Mouse (Mus musculus) heart, embryonic 16.5 days (tissue): ENCODE results near the gene Dcaf11. TPM values are rescaled to one million over a fixed set of nuclear protein-coding genes. Genes with fewer than 3 reads are reported as not detected.

Experiments used
- ATAC-seq: fragments of 200-750 bp; cut with Nextera tagmentation; replicated peaks from 2 replicates; pipeline ENCODE4 v1.8.0; 2017; ENCODE audit warnings: moderate number of reproducible peaks; ENCODE audit not compliant: insufficient read depth, low FRiP score; ENCODE audit errors: extremely low read depth
- H3K27ac ChIP-seq: fragments of 300-500 bp; sonication (generic); 2 replicates; pipeline ENCODE4 v1.5.1; 2014; ENCODE audit warnings: mild to moderate bottlenecking, low read length, control low read depth, moderate library complexity
- H3K27me3 ChIP-seq: fragments of 300-500 bp; sonication (generic); 2 replicates; pipeline ENCODE4 v1.6.1; 2014; ENCODE audit warnings: low read length, mixed read lengths; ENCODE audit not compliant: control insufficient read depth, insufficient read depth
- H3K36me3 ChIP-seq: fragments of 300-500 bp; sonication (generic); 2 replicates; pipeline ENCODE4 v1.6.1; 2014; ENCODE audit not compliant: control insufficient read depth, insufficient read depth
- H3K4me1 ChIP-seq: fragments of 300-500 bp; sonication (generic); 2 replicates; pipeline ENCODE4 v1.6.1; 2014; ENCODE audit warnings: low read length, mixed read lengths; ENCODE audit not compliant: control insufficient read depth, insufficient read depth
- H3K4me2 ChIP-seq: fragments of 300-500 bp; sonication (generic); 2 replicates; pipeline ENCODE4 v1.6.1; 2014; ENCODE audit warnings: low read depth, mild to moderate bottlenecking, control low read depth, low read length
- H3K4me3 ChIP-seq: fragments of 300-500 bp; sonication (generic); 2 replicates; pipeline ENCODE4 v1.5.1; 2014; ENCODE audit warnings: mild to moderate bottlenecking, control low read depth, low read length
- H3K9ac ChIP-seq: fragments of 300-500 bp; sonication (generic); 2 replicates; pipeline ENCODE4 v1.6.1; 2014; ENCODE audit warnings: low read length, control low read depth
- H3K9me3 ChIP-seq: fragments of 300-500 bp; sonication (generic); replicated peaks from 2 replicates; pipeline ENCODE4 v1.6.1; 2016; ENCODE audit warnings: low read length; ENCODE audit not compliant: control insufficient read depth
- WGBS: fragments of 180-500 bp; shearing (Covaris S2); extraction: QIAGEN DNeasy Blood & Tissue Kit; methylation state at CpG from one replicate; pipeline ENCODE4 v1.1.7; 2014; 5-methylcytosine and 5-hydroxymethylcytosine counted together
- polyA plus RNA-seq: library from polyadenylated mRNA; unstranded; fragments of >200 nt; fragmentation: Nextera tagmentation; extraction: Ambion mirVana; gene quantifications from 2 replicates; pipeline ENCODE4 v1.2.1, GENCODE M21; 2015

The Dcaf11 gene
- 75.1 and 75.5 TPM in 2 replicates for polyA plus RNA-seq

DNA sequence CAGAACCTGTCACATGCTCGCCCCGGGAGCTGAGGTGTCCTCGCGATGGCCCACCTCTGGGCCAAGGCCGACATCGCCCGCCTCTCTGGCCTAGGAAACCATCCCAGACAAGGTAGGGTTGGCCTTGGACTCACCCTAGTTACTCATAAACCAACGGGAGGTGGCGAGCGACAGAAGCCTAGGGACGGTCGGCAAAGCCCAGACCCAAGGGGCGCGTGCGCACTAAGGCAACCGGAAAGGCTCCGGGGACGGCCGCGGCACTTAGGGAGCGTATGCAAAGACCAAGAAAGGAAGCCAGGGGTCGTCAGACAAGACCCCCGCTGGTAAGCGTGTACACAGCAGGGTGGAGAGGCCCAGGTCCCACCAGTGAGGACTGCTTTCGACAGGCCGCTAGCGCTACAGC lies at the start of gene Dcaf11:
Gene Dcaf11, plus strand, starts transcription at position 208 of the 403 bp plus-strand sequence.
- H3K4me1 ChIP-seq, result peaks cover 12% of the 10 kb centered on the region
- H3K27ac ChIP-seq, result peak within 1 kb of the TSS; percentile 100
- peaks cover 15% of the 10 kb centered on the region for H3K36me3 ChIP-seq
- WGBS, result under 1% methylated on average over 27 of the region's 27 CpGs
- H3K9me3 ChIP-seq, result no peaks in the 10 kb centered on the region
- peak within 1 kb of the TSS; percentile 86 for H3K4me3 ChIP-seq
- H3K27me3 ChIP-seq, result no peaks in the 10 kb centered on the region
- peak; percentile 82 for ATAC-seq
- peak within 1 kb of the TSS; percentile 86 for H3K9ac ChIP-seq
- peak within 1 kb of the TSS; percentile 85 for H3K4me2 ChIP-seq

DNA sequence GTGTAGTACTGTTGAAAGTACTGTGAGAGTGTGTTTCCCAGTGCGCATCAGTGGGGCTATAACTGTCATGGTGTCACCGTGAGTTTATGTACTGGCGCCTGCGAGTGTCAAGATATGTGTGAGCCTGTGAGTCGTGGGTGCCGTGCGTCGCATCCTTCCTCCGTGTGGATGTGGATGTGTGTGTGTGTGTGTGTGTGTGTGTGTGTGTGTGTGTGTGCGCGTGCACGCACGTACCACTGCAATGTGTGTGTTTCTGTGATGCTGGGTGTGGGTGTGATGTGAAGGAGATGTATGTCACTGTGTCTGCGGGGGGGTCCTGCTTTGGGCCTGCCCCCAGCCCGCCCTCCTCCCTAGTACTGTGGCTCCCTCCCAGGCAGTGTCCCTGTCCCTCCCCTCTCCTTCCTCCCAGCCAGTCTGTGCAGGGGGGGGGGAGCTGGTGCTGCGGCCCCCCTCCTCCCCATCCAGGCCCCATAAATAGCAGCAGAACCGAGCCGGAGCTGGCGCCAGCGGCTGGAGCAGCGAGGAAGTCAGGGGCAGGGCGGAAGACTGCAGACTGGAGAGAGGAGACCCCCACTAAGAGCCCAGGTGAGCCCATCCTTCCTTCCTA lies 49.6 kb upstream of the Dcaf11 start, which contains the start of gene Cpne6:
Gene Cpne6, plus strand, starts transcription at position 321 of the 607 bp plus-strand sequence.
- Histone ChIP-seq H3K36me3 (no peaks in the 10 kb centered on the region), H3K4me1 (peaks cover 6% of the 10 kb centered on the region), H3K9ac (no peak within 1 kb of the TSS), H3K4me2 (peak within 1 kb of the TSS; percentile 1; the same call in 1 of the 2 replicates), H3K27me3 (peaks cover 20% of the 10 kb centered on the region), H3K4me3 (no peak within 1 kb of the TSS), H3K9me3 (no peaks in the 10 kb centered on the region), H3K27ac (no peak within 1 kb of the TSS)
- no peak for ATAC-seq
- 54% methylated on average over 22 of the region's 22 CpGs for WGBS

DNA sequence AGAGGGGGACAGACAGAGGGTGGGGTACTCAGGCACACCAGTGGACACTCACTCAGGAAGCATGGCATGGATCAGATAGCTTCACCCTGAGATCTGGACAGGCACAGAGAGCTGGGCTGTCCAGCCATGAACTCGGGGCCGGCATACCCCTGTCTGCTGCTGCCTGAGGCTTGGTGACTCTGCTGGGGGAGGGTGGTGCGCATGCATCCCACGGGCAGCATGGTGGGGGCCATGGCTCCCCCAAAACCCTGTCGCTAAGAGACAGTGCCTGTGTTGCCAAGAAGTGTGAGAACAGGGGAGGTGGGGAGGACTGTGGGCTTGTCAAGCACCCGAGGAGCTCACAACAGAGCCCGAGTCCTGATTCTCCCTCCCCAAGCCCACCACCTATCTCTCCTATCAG lies 48.8 kb upstream of the Dcaf11 start:
- Histone ChIP-seq H3K4me1 (peaks cover 6% of the 10 kb centered on the region), H3K36me3 (no peaks in the 10 kb centered on the region), H3K4me2 (peak overlapping the region; percentile 1; the same call in 1 of the 2 replicates), H3K27ac (no peak overlapping the region), H3K9ac (no peak overlapping the region), H3K27me3 (peaks cover 23% of the 10 kb centered on the region), H3K9me3 (no peaks in the 10 kb centered on the region), H3K4me3 (no peak overlapping the region)
- no peak for ATAC-seq
- 45% methylated on average over 7 of the region's 7 CpGs for WGBS

GRCm38 (mm10) chr14:55513927-55514326 lies 45.9 kb upstream of the Dcaf11 start:
- Histone ChIP-seq H3K4me1 (peaks cover 6% of the 10 kb centered on the region), H3K27ac (no peak overlapping the region), H3K36me3 (no peaks in the 10 kb centered on the region), H3K4me3 (no peak overlapping the region), H3K9me3 (no peaks in the 10 kb centered on the region), H3K9ac (no peak overlapping the region), H3K27me3 (peaks cover 33% of the 10 kb centered on the region), H3K4me2 (no peak overlapping the region)
- 36% methylated on average over 10 of the region's 10 CpGs for WGBS
- ATAC-seq, result no peak

- Histone ChIP-seq H3K27me3 (peaks cover 44% of the 10 kb centered on the region), H3K4me1 (peaks cover 7% of the 10 kb centered on the region), H3K36me3 (no peaks in the 10 kb centered on the region), H3K27ac (no peak overlapping the region), H3K4me2 (no peak overlapping the region), H3K4me3 (no peak overlapping the region), H3K9me3 (no peaks in the 10 kb centered on the region), H3K9ac (no peak overlapping the region)
- ATAC-seq, result no peak
- 75% methylated on average over 4 of the region's 4 CpGs for WGBS
Measured at GRCm38 (mm10) chr14:55515846-55516245, 44.0 kb upstream of the Dcaf11 start.

DNA sequence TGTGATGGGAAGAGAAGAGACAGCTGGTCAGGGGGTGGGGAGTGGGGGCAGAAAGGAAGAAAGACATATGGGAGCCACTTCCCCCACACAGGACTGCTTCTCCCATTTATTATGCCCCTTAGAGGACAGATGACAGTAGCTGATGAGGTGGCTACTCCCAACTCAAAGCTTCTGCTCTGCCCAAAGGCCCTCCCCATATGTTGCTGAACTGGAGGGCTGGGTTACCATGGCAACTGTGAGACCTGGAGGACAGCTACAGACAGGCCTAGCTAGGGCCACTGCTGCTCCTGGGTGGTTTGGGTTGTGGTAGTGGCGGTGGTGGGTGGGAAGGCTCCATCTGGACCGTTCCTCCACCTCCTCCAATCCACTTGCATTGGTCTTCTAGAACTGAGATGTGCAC lies 40.9 kb upstream of the Dcaf11 start:
- H3K4me1 ChIP-seq, result peaks cover 8% of the 10 kb centered on the region; the same call in 1 of the 2 replicates
- ATAC-seq, result no peak
- H3K27me3 ChIP-seq, result peaks cover 55% of the 10 kb centered on the region
- no peaks in the 10 kb centered on the region for H3K9me3 ChIP-seq
- no peak overlapping the region for H3K4me2 ChIP-seq
- no peak overlapping the region for H3K27ac ChIP-seq
- 57% methylated on average over 2 of the region's 2 CpGs for WGBS
- H3K4me3 ChIP-seq, result no peak overlapping the region
- H3K36me3 ChIP-seq, result no peaks in the 10 kb centered on the region
- H3K9ac ChIP-seq, result no peak overlapping the region

- no peak overlapping the region for H3K4me2 ChIP-seq
- H3K27ac ChIP-seq, result no peak overlapping the region
- no peak overlapping the region for H3K9ac ChIP-seq
- H3K27me3 ChIP-seq, result peaks cover 55% of the 10 kb centered on the region
- H3K36me3 ChIP-seq, result no peaks in the 10 kb centered on the region
- no peak overlapping the region for H3K4me3 ChIP-seq
- H3K4me1 ChIP-seq, result peaks cover 8% of the 10 kb centered on the region; the same call in 1 of the 2 replicates
- 63% methylated on average over 4 of the region's 4 CpGs for WGBS
- no peak for ATAC-seq
- no peaks in the 10 kb centered on the region for H3K9me3 ChIP-seq
Measured at GRCm38 (mm10) chr14:55519604-55520003, 40.2 kb upstream of the Dcaf11 start.

DNA sequence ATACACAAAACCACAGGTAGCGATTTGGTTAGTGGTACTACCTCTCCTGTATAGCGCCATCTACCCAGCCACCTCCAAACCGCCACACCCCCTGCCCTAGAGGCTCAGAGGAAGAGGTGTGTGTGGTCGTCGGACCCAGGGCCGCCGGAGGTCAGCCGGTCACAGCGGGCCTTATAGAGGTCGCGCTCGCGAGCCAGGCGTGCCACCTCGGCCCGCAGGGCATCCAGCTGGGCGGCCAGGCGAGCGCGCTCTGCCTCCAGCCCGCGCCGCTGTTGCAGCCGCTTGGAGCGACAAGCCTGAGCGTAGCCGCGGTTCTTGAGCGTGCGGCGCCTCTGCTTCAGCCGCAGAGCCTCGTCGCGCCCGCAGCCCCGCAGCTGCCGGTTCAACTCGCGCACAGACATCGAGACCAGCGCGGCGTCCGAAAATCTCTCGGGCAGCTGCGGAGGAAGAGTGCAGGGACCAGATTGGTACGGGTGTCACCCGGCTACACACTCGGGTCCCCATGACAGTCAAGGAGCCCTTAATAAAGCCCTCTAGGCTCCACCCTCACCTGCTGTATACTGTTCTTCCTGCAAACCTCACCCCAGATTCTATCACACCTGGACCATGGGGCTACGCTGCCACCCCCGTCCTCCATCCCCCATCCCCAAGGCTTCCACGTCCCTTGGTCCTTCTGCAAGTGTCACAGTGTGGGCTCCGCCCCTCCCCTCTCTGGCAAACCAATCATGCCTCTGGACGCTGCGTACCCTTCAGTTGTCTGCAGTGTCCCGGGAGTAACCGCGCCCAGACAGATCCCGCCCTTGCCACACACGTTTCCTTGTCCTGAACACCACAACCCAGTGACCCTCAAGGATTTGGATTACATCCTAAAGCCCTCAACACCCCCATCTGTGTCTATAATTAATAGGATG lies 39.1 kb upstream of the Dcaf11 start:
- no peak overlapping the region for H3K27ac ChIP-seq
- H3K4me3 ChIP-seq, result peak overlapping the region; percentile 58
- H3K4me2 ChIP-seq, result peak overlapping the region; percentile 90
- no peaks in the 10 kb centered on the region for H3K9me3 ChIP-seq
- H3K36me3 ChIP-seq, result no peaks in the 10 kb centered on the region
- H3K4me1 ChIP-seq, result peaks cover 9% of the 10 kb centered on the region; the same call in 1 of the 2 replicates
- H3K27me3 ChIP-seq, result peaks cover 58% of the 10 kb centered on the region
- WGBS, result under 1% methylated on average over 61 of the region's 61 CpGs
- ATAC-seq, result peak; percentile 39; the same call in 1 of the 2 replicates
- H3K9ac ChIP-seq, result peak overlapping the region; percentile 70

DNA sequence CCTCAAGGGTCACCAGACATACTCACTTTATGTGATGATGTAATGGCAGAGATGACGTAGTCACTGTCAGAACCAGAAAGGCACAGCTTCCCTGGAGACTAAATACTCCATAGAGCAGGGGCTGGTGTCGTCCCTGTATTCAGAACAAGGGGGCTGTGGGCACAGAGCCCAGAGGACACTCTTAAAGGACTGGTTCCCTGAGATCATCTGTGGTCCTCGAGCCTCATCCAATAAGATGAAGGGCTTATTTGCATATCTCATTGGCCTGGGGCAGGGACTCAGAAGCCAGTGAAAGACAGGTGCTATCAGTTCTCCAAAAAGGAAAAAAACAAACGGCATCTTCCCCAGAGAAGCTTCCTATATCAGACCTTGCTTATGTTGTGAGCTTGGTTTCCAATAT lies 35.7 kb upstream of the Dcaf11 start:
- H3K27me3 ChIP-seq, result peaks cover 46% of the 10 kb centered on the region
- no peaks in the 10 kb centered on the region for H3K36me3 ChIP-seq
- no peaks in the 10 kb centered on the region for H3K9me3 ChIP-seq
- no peak overlapping the region for H3K27ac ChIP-seq
- ATAC-seq, result no peak
- 35% methylated on average over 4 of the region's 4 CpGs for WGBS
- no peak overlapping the region for H3K4me3 ChIP-seq
- no peak overlapping the region for H3K9ac ChIP-seq
- no peak overlapping the region for H3K4me2 ChIP-seq
- H3K4me1 ChIP-seq, result peaks cover 9% of the 10 kb centered on the region; the same call in 1 of the 2 replicates
